8 mouse cellular contexts compared by ENCODE assay signal in the genomic region with DNA sequence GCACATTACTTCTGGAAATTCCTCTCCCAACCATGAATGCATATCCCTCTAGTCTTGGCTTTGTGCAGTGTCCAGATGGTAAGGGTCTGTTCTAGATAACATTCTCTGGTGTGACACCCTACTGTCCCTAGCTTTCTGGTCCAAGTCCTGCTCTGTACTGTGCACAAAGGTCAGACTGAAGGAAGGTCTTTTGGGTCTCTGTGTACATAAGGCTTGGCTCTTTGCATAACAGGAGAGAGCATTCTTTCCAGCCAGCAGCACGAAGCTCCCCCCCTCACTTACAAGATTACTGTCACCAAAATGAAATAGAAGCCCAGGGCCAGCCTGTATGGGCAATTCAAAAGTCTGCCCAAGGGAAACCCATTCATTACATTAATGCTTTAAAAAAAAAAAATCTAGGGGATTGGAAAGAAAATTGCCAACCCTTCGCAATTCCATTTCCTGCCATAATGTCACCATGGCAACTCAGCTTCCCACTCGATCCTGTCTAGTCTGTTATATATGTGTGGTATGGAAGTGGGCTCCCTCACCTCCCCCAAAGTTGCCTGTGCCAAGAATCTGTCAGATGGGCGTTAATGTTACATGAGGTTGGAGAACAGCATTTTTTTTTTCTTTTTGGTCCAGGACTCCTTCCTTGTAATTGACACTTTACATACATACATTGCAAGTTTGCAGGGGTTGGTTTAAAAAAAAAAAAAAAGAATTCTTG.
DNase-seq lines count a peak whose midpoint lies in the region; ATAC-seq and TF ChIP-seq lines count a peak whose summit lies in the region.

No protein-coding gene starts in this region.

- no peaks in the 10 kb centered on the region for H3K4me1 ChIP-seq in liver, embryonic 12.5 days
- no peaks in the 10 kb centered on the region for H3K4me1 ChIP-seq in liver, postnatal 0 days (ENCODE audit: insufficient read depth)
- peaks cover 21% of the 10 kb centered on the region for H3K4me1 ChIP-seq in hindbrain, embryonic 15.5 days (replicated peaks)
- H3K4me1 ChIP-seq in heart, adult 2 months (ENCODE audit: control insufficient read depth, insufficient read depth, low read length): no peaks in the 10 kb centered on the region

- H3K27me3 ChIP-seq in liver, embryonic 12.5 days (replicated peaks): no peaks in the 10 kb centered on the region
- H3K27me3 ChIP-seq in liver, postnatal 0 days (ENCODE audit: insufficient read depth, low read length): no peaks in the 10 kb centered on the region
- no peaks in the 10 kb centered on the region for H3K27me3 ChIP-seq in hindbrain, embryonic 15.5 days
- H3K27me3 ChIP-seq in heart, adult 2 months (ENCODE audit: control insufficient read depth, insufficient read depth, low read length): no peaks in the 10 kb centered on the region

- TF ChIP-seq POLR2A in heart, adult 2 months (IDR thresholded peaks at IDR 0.05; ENCODE audit: insufficient read depth, low read depth, low read length): no peak

- DNase-seq in liver, postnatal 0 days: no peak
- DNase-seq in cerebellum, adult 9-11 months: peak; percentile 67
- DNase-seq in right cerebral cortex, postnatal 14 days: peak; percentile 32
- no peak for DNase-seq in kidney, adult 11 months
- DNase-seq in spleen, postnatal 36 days (ENCODE audit: low spot score in 2 of 2): no peak
- DNase-seq in heart, adult 2 months: no peak

- intact Hi-C loops in heart, adult 2 months (cut with DNase I): no loop called here

- WGBS in liver, embryonic 12.5 days (ENCODE audit: insufficient replicate concordance): 46% methylated on average over 4 of the region's 4 CpGs
- WGBS in liver, postnatal 0 days (ENCODE audit: insufficient replicate concordance): 37% methylated on average over 4 of the region's 4 CpGs
- WGBS in hindbrain, embryonic 15.5 days: 7% methylated on average over 4 of the region's 4 CpGs
- WGBS in heart, adult 2 months: 32% methylated on average over 4 of the region's 4 CpGs

- no peak for TF ChIP-seq CTCF in liver, postnatal 0 days (IDR thresholded peaks at IDR 0.05; ENCODE audit: low read depth)
- no peak for TF ChIP-seq CTCF in heart, adult 2 months (IDR thresholded peaks at IDR 0.05)

- H3K36me3 ChIP-seq in liver, embryonic 12.5 days: no peaks in the 10 kb centered on the region
- no peaks in the 10 kb centered on the region for H3K36me3 ChIP-seq in liver, postnatal 0 days (replicated peaks; ENCODE audit: insufficient read depth, low read length)
- H3K36me3 ChIP-seq in hindbrain, embryonic 15.5 days: no peaks in the 10 kb centered on the region
- H3K36me3 ChIP-seq in heart, adult 2 months (ENCODE audit: control insufficient read depth, insufficient read depth, low read length): no peaks in the 10 kb centered on the region

- H3K9me3 ChIP-seq in liver, embryonic 12.5 days (replicated peaks): no peaks in the 10 kb centered on the region
- H3K9me3 ChIP-seq in liver, postnatal 0 days (ENCODE audit: low read length): no peaks in the 10 kb centered on the region
- no peaks in the 10 kb centered on the region for H3K9me3 ChIP-seq in hindbrain, embryonic 15.5 days

- no peak overlapping the region for H3K4me2 ChIP-seq in liver, embryonic 12.5 days
- H3K4me2 ChIP-seq in liver, postnatal 0 days (ENCODE audit: low read depth, low read length): no peak overlapping the region
- H3K4me2 ChIP-seq in hindbrain, embryonic 15.5 days: 0 out of 2 replicates have a peak overlapping the region, but pooled peaks have one; percentile 1

- TF ChIP-seq EP300 in liver, postnatal 0 days (IDR thresholded peaks at IDR 0.05; ENCODE audit: low read depth): no peak
- TF ChIP-seq EP300 in heart, adult 2 months (IDR thresholded peaks at IDR 0.05; ENCODE audit: insufficient read depth, low read depth, low read length): no peak

- no peak overlapping the region for H3K27ac ChIP-seq in liver, embryonic 12.5 days
- H3K27ac ChIP-seq in liver, postnatal 0 days (ENCODE audit: low read depth): no peak overlapping the region
- H3K27ac ChIP-seq in hindbrain, embryonic 15.5 days (replicated peaks): peak overlapping the region; percentile 79
- H3K27ac ChIP-seq in heart, adult 2 months: no peak overlapping the region

- no peaks in the 10 kb centered on the region for H3K79me2 ChIP-seq in heart, adult 2 months (replicated peaks; ENCODE audit: control insufficient read depth, insufficient read depth, low read length)

- H3K4me3 ChIP-seq in liver, embryonic 12.5 days: no peak overlapping the region
- H3K4me3 ChIP-seq in liver, postnatal 0 days (ENCODE audit: low read depth, low read length): no peak overlapping the region
- H3K4me3 ChIP-seq in hindbrain, embryonic 15.5 days: no peak overlapping the region
- H3K4me3 ChIP-seq in heart, adult 2 months: no peak overlapping the region

- H3K9ac ChIP-seq in liver, embryonic 12.5 days: no peak overlapping the region
- no peak overlapping the region for H3K9ac ChIP-seq in liver, postnatal 0 days (replicated peaks)
- no peak overlapping the region for H3K9ac ChIP-seq in hindbrain, embryonic 15.5 days
- H3K9ac ChIP-seq in heart, adult 2 months (ENCODE audit: low read depth, low read length): no peak overlapping the region

- ATAC-seq in liver, embryonic 12.5 days: 0 out of 2 replicates have a peak, but pooled peaks have one; percentile 42
- no peak for ATAC-seq in liver, postnatal 0 days
- ATAC-seq in hindbrain, embryonic 15.5 days (ENCODE audit: low FRiP score, low read depth): peak; percentile 82

Comparison
In these comparisons a context has a peak if more than half of its experiments do, and no peak if none do; other contexts are left out.
1. DNase-seq: peak in cerebellum, adult 9-11 months (single experiment) and right cerebral cortex, postnatal 14 days (single experiment); none in liver, postnatal 0 days (single experiment), kidney, adult 11 months (single experiment), spleen, postnatal 36 days (0 of 2) and heart, adult 2 months (0 of 2).